Mouse (Mus musculus) G1E (cell line): ENCODE results near the gene Mcpt4. TPM values are rescaled to one million over a fixed set of nuclear protein-coding genes. Genes with fewer than 3 reads are reported as not detected.

Experiments
- ATAC-seq: 2 replicates; pipeline ENCODE4 v1.8.0; 2016; ENCODE audit warnings: mild to moderate bottlenecking; ENCODE audit not compliant: insufficient number of reproducible peaks, poor library complexity, low FRiP score, severe bottlenecking; ENCODE audit errors: extremely low read depth
- DNase-seq: peaks from one replicate; pipeline ENCODE4 v3.0.0; 2012; ENCODE audit warnings: low spot score
- H3K27me3 ChIP-seq: 2 replicates; pipeline ENCODE4 v1.6.1; 2012; ENCODE audit warnings: mild to moderate bottlenecking, low read length, inconsistent platforms; ENCODE audit not compliant: insufficient read depth
- H3K36me3 ChIP-seq: replicated peaks from 2 replicates; pipeline ENCODE3; 2012; ENCODE audit warnings: mild to moderate bottlenecking, inconsistent platforms
- H3K4me1 ChIP-seq: 2 replicates; pipeline ENCODE4 v1.6.1; 2012; ENCODE audit warnings: low read depth, low read length, inconsistent platforms, mixed read lengths; ENCODE audit not compliant: insufficient read depth
- H3K4me3 ChIP-seq: 2 replicates; pipeline ENCODE4 v1.5.1; 2012; ENCODE audit warnings: low read depth, mild to moderate bottlenecking, inconsistent platforms, low read length, moderate library complexity, mixed read lengths
- H3K9me3 ChIP-seq: replicated peaks from 2 replicates; pipeline ENCODE4 v1.6.1; 2012; ENCODE audit warnings: inconsistent platforms
- CTCF ChIP-seq: IDR thresholded peaks from 2 replicates; pipeline ENCODE4 v1.5.1; 2012; ENCODE audit warnings: low read depth, low read length, inconsistent platforms, mixed read lengths
- GATA1 ChIP-seq: IDR thresholded peaks from 2 replicates; pipeline ENCODE4 v1.6.1; 2012; ENCODE audit warnings: borderline replicate concordance, low read length, inconsistent platforms, mixed read lengths
- GATA2 ChIP-seq: IDR thresholded peaks from 2 replicates; pipeline ENCODE4 v1.6.1; 2012; ENCODE audit warnings: low read depth, low read length, inconsistent platforms, borderline replicate concordance
- POLR2AphosphoS5 ChIP-seq: IDR thresholded peaks from 2 replicates; pipeline ENCODE4 v1.6.1; 2012; ENCODE audit warnings: low read depth, low read length, inconsistent platforms; ENCODE audit not compliant: insufficient replicate concordance
- TAL1 ChIP-seq: conservative IDR thresholded peaks from 2 replicates; pipeline ENCODE4 v1.6.1; 2012; ENCODE audit warnings: low read depth, low read length, inconsistent platforms, mixed read lengths
- polyA plus RNA-seq: library from polyadenylated mRNA; stranded (reverse); fragments of >175 nt; gene quantifications from 2 replicates; pipeline ENCODE4 v1.2.3, GENCODE M21; 2012
- total RNA-seq, 2 experiments: library from RNA; stranded (forward) in 1 of 2; stranded (reverse) in 1 of 2; fragments of 200-1000 nt in 1 of 2; fragments of >200 nt in 1 of 2; fragmentation: Nextera tagmentation in 1 of 2; gene quantifications; 2 replicates each; pipeline ENCODE4 v1.2.3; 2014 to 2017

Gene Mcpt4
- total and polyA plus RNA-seq, 3 experiments = 0.66 TPM; not detected in 2

DNA sequence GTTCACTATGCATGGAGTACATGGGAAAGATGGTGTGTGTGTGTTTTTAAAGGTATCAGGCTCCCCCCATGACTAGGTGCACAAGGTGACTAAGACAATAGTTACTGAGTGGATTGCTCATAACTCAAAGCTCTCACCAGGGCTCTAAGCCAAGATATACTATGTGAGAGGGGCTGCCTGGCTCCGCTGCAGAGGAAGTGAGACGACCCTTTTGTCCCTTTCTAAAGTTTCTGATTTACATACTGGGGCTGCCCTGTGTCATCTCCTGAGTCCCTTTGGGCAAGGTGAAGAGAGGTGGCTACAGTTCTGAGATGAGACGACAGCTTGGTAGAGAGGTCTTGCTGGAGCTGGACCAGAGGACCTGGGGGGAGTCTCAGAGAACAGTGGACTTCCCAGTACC, 49.0 kb downstream of the Mcpt4 start:
- no peak overlapping the region for H3K4me3 ChIP-seq
- DNase-seq (no peak), ATAC-seq (no peak)
- H3K36me3 ChIP-seq = no peaks in the 10 kb centered on the region
- H3K9me3 ChIP-seq = no peaks in the 10 kb centered on the region
- H3K4me1 ChIP-seq = peaks cover 46% of the 10 kb centered on the region
- peaks cover 2% of the 10 kb centered on the region; the same call in 1 of the 2 replicates for H3K27me3 ChIP-seq
- TF ChIP-seq TAL1 = no peak
- no peak for TF ChIP-seq POLR2AphosphoS5
- TF ChIP-seq GATA2 = no peak
- TF ChIP-seq CTCF = no peak
- TF ChIP-seq GATA1 = no peak

Other genes with a start within 250 kb of the Mcpt4 start
- not detected in 2 replicates for gene Nfatc4, start 239.2 kb downstream of the Mcpt4 start, total RNA-seq (2014; fragmentation: Nextera tagmentation)
- gene Nfatc4, start 239.2 kb downstream of the Mcpt4 start, total RNA-seq (2017) = 0.12 and 0.71 TPM in 2 replicates
- 0.04 TPM in 1 of 2 replicates, not detected in the other for gene Nfatc4, start 239.2 kb downstream of the Mcpt4 start, polyA plus RNA-seq
- gene Nynrin, start 208.3 kb downstream of the Mcpt4 start, total RNA-seq (2014; fragmentation: Nextera tagmentation) = 4.5 and 5.6 TPM in 2 replicates
- gene Nynrin, start 208.3 kb downstream of the Mcpt4 start, total RNA-seq (2017) = 3.0 TPM in 2 replicates
- gene Nynrin, start 208.3 kb downstream of the Mcpt4 start, polyA plus RNA-seq = 3.7 and 4.2 TPM in 2 replicates
- gene Cbln3, start 177.9 kb downstream of the Mcpt4 start, total RNA-seq (2014; fragmentation: Nextera tagmentation) = 0.53 TPM in 1 of 2 replicates, not detected in the other
- gene Cbln3, start 177.9 kb downstream of the Mcpt4 start, total RNA-seq (2017) = 0.58 and 0.66 TPM in 2 replicates
- gene Cbln3, start 177.9 kb downstream of the Mcpt4 start, polyA plus RNA-seq = 0.20 and 0.35 TPM in 2 replicates
- gene Khnyn, start 177.4 kb downstream of the Mcpt4 start, total RNA-seq (2014; fragmentation: Nextera tagmentation) = 25.6 and 29.4 TPM in 2 replicates
- 75.1 and 81.7 TPM in 2 replicates for gene Khnyn, start 177.4 kb downstream of the Mcpt4 start, total RNA-seq (2017)
- 12.6 and 15.5 TPM in 2 replicates for gene Khnyn, start 177.4 kb downstream of the Mcpt4 start, polyA plus RNA-seq
- gene Sdr39u1, start 162.0 kb downstream of the Mcpt4 start, total RNA-seq (2014; fragmentation: Nextera tagmentation) = not detected in 2 replicates
- 2.2 and 2.8 TPM in 2 replicates for gene Sdr39u1, start 162.0 kb downstream of the Mcpt4 start, total RNA-seq (2017)
- gene Sdr39u1, start 162.0 kb downstream of the Mcpt4 start, polyA plus RNA-seq = not detected in 2 replicates
- not detected in 2 replicates for gene Cma1, start 117.6 kb downstream of the Mcpt4 start, total RNA-seq (2014; fragmentation: Nextera tagmentation)
- 194 and 209 TPM in 2 replicates for gene Cma1, start 117.6 kb downstream of the Mcpt4 start, total RNA-seq (2017)
- not detected in 2 replicates for gene Cma1, start 117.6 kb downstream of the Mcpt4 start, polyA plus RNA-seq
- not detected in 2 replicates for gene Cma2, start 111.3 kb downstream of the Mcpt4 start, total RNA-seq (2014; fragmentation: Nextera tagmentation)
- gene Cma2, start 111.3 kb downstream of the Mcpt4 start, total RNA-seq (2017) = 0.87 and 1.2 TPM in 2 replicates
- not detected in 2 replicates for gene Cma2, start 111.3 kb downstream of the Mcpt4 start, polyA plus RNA-seq
- 13.1 and 16.6 TPM in 2 replicates for gene Mcpt1, start 44.3 kb downstream of the Mcpt4 start, total RNA-seq (2014; fragmentation: Nextera tagmentation)
- gene Mcpt1, start 44.3 kb downstream of the Mcpt4 start, total RNA-seq (2017) = 1.6 and 3.3 TPM in 2 replicates
- 0.07 and 0.27 TPM in 2 replicates for gene Mcpt1, start 44.3 kb downstream of the Mcpt4 start, polyA plus RNA-seq
- 1.1 TPM in 1 of 2 replicates, not detected in the other for gene Mcpt9, start 31.8 kb downstream of the Mcpt4 start, total RNA-seq (2014; fragmentation: Nextera tagmentation)
- 0.05 TPM in 1 of 2 replicates, not detected in the other for gene Mcpt9, start 31.8 kb downstream of the Mcpt4 start, total RNA-seq (2017)
- not detected in 2 replicates for gene Mcpt9, start 31.8 kb downstream of the Mcpt4 start, polyA plus RNA-seq
- not detected in 2 replicates for gene Mcpt2, start 20.3 kb downstream of the Mcpt4 start, total RNA-seq (2014; fragmentation: Nextera tagmentation)
- 1.1 and 2.4 TPM in 2 replicates for gene Mcpt2, start 20.3 kb downstream of the Mcpt4 start, total RNA-seq (2017)
- gene Mcpt2, start 20.3 kb downstream of the Mcpt4 start, polyA plus RNA-seq = 0.06 TPM in 1 of 2 replicates, not detected in the other
- not detected in 2 replicates for gene Mcpt8, start 23.0 kb upstream of the Mcpt4 start, total RNA-seq (2014; fragmentation: Nextera tagmentation)
- not detected in 2 replicates for gene Mcpt8, start 23.0 kb upstream of the Mcpt4 start, total RNA-seq (2017)
- gene Mcpt8, start 23.0 kb upstream of the Mcpt4 start, polyA plus RNA-seq = not detected in 2 replicates
- gene Ctsg, start 40.3 kb upstream of the Mcpt4 start, total RNA-seq (2014; fragmentation: Nextera tagmentation) = not detected in 2 replicates
- gene Ctsg, start 40.3 kb upstream of the Mcpt4 start, total RNA-seq (2017) = 0.11 and 0.35 TPM in 2 replicates
- 0.07 and 0.16 TPM in 2 replicates for gene Ctsg, start 40.3 kb upstream of the Mcpt4 start, polyA plus RNA-seq
- not detected in 2 replicates for gene Gzme, start 58.3 kb upstream of the Mcpt4 start, total RNA-seq (2014; fragmentation: Nextera tagmentation)
- gene Gzme, start 58.3 kb upstream of the Mcpt4 start, total RNA-seq (2017) = not detected in 2 replicates
- not detected in 2 replicates for gene Gzme, start 58.3 kb upstream of the Mcpt4 start, polyA plus RNA-seq
- not detected in 2 replicates for gene Gzmd, start 70.3 kb upstream of the Mcpt4 start, total RNA-seq (2014; fragmentation: Nextera tagmentation)
- not detected in 2 replicates for gene Gzmd, start 70.3 kb upstream of the Mcpt4 start, total RNA-seq (2017)
- gene Gzmd, start 70.3 kb upstream of the Mcpt4 start, polyA plus RNA-seq = not detected in 2 replicates
- gene Gzmg, start 97.3 kb upstream of the Mcpt4 start, total RNA-seq (2014; fragmentation: Nextera tagmentation) = not detected in 2 replicates
- not detected in 2 replicates for gene Gzmg, start 97.3 kb upstream of the Mcpt4 start, total RNA-seq (2017)
- gene Gzmg, start 97.3 kb upstream of the Mcpt4 start, polyA plus RNA-seq = not detected in 2 replicates
- not detected in 2 replicates for gene Gzmn, start 112.3 kb upstream of the Mcpt4 start, total RNA-seq (2014; fragmentation: Nextera tagmentation)
- gene Gzmn, start 112.3 kb upstream of the Mcpt4 start, total RNA-seq (2017) = 0.12 TPM in 1 of 2 replicates, not detected in the other
- gene Gzmn, start 112.3 kb upstream of the Mcpt4 start, polyA plus RNA-seq = not detected in 2 replicates
- not detected in 2 replicates for gene Gzmf, start 149.1 kb upstream of the Mcpt4 start, total RNA-seq (2014; fragmentation: Nextera tagmentation)
- gene Gzmf, start 149.1 kb upstream of the Mcpt4 start, total RNA-seq (2017) = 0.11 and 0.12 TPM in 2 replicates
- not detected in 2 replicates for gene Gzmf, start 149.1 kb upstream of the Mcpt4 start, polyA plus RNA-seq
- not detected in 2 replicates for gene Gzmc, start 172.3 kb upstream of the Mcpt4 start, total RNA-seq (2014; fragmentation: Nextera tagmentation)
- gene Gzmc, start 172.3 kb upstream of the Mcpt4 start, total RNA-seq (2017) = not detected in 2 replicates
- gene Gzmc, start 172.3 kb upstream of the Mcpt4 start, polyA plus RNA-seq = not detected in 2 replicates
- 42.7 and 44.6 TPM in 2 replicates for gene Gzmb, start 199.9 kb upstream of the Mcpt4 start, total RNA-seq (2014; fragmentation: Nextera tagmentation)
- 28.5 and 30.8 TPM in 2 replicates for gene Gzmb, start 199.9 kb upstream of the Mcpt4 start, total RNA-seq (2017)
- gene Gzmb, start 199.9 kb upstream of the Mcpt4 start, polyA plus RNA-seq = 0.39 and 1.1 TPM in 2 replicates